Mouse (Mus musculus) heart, postnatal 0 days (tissue): ENCODE measurements around the gene Bsg.

Experiments used
- CTCF ChIP-seq: IDR thresholded peaks from 2 replicates; pipeline ENCODE4 v1.5.1; 2016; ENCODE audit warnings: antibody characterized with exemption, control low read depth, low read depth
- EP300 ChIP-seq: IDR thresholded peaks from 2 replicates; pipeline ENCODE4 v1.6.1; 2016; ENCODE audit warnings: antibody characterized with exemption, low read depth

DNA sequence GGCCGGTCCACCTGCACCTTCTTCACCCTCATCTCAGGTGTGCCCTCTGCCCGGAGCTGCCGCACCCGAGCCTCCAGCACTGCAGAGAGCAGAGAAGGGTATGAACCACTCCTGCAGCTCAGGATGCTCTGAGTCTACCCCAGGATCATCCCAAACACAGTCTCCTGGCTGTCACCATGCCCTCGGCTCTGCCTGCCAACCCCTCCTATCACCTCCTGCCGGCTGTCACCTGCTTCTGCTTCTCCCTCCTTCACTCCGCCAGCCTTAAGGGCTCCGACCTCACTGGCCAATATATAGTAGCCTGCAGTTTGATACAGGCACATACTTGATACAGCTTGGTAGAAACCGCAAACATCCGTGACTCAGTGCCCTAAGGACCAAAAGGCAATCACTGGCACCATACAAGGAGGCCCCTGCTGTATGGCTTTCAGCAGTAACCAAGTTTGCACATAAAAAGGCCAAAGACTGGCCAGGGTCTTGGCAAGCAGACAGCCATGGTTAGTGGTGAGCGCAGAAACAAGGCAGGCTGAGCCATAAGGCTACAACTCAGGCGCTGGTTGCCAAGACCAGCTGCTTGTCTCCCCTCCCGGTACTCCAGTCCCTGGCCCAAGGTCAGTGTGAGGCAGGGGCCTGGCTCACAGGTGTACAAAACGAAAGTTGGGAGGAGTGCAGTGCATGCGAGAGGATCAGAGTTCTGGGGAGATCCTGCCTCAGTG lies 39.5 kb downstream of the Bsg start:
- no peak for TF ChIP-seq CTCF
- no peak for TF ChIP-seq EP300
